Mouse (Mus musculus) c-Kit-positive CD71-positive TER-119-negative erythroid progenitor cells, embryonic 14.5 days (primary cell): Measurements from ENCODE around the gene Sult1a1.

ENCODE experiments used
- DNase-seq: peaks from one replicate; pipeline ENCODE4 v3.0.0-alpha.2; 2013; ENCODE audit warnings: low read depth

The Sult1a1 gene

GRCm38 (mm10) chr7:126676207-126676606 lies at the start of gene Sult1a1:
Sult1a1 (minus strand) TSS chr7:126676432.
- no peak for DNase-seq

GRCm38 (mm10) chr7:126725667-126726066 lies 49.4 kb upstream of the Sult1a1 start:
- no peak for DNase-seq

GRCm38 (mm10) chr7:126725077-126725476 lies 48.8 kb upstream of the Sult1a1 start:
- DNase-seq, result no peak

- no peak for DNase-seq
These were observed 45.4 kb upstream of the Sult1a1 start for GRCm38 (mm10) chr7:126721635-126722034.

GRCm38 (mm10) chr7:126718787-126719337 lies 42.6 kb upstream of the Sult1a1 start:
- no peak for DNase-seq

GRCm38 (mm10) chr7:126717566-126717965 lies 41.3 kb upstream of the Sult1a1 start:
- no peak for DNase-seq

- DNase-seq, result no peak
These were observed 39.4 kb upstream of the Sult1a1 start for GRCm38 (mm10) chr7:126715679-126716078.

- no peak for DNase-seq
These were observed 35.7 kb upstream of the Sult1a1 start for GRCm38 (mm10) chr7:126711910-126712309.

- DNase-seq, result no peak
These were observed 34.0 kb upstream of the Sult1a1 start for GRCm38 (mm10) chr7:126710266-126710665.

GRCm38 (mm10) chr7:126708175-126708952 lies 32.1 kb upstream of the Sult1a1 start:
- no peak for DNase-seq

GRCm38 (mm10) chr7:126707442-126708174 lies 31.4 kb upstream of the Sult1a1 start, which contains the start of gene Coro1a:
Coro1a (minus strand) TSS chr7:126707787.
- no peak for DNase-seq

- DNase-seq, result peak; percentile 57
These were observed 28.1 kb upstream of the Sult1a1 start for GRCm38 (mm10) chr7:126704121-126704980.

- no peak for DNase-seq
These were observed 27.5 kb upstream of the Sult1a1 start for GRCm38 (mm10) chr7:126703757-126704077.

GRCm38 (mm10) chr7:126702861-126703756 lies 26.9 kb upstream of the Sult1a1 start:
- DNase-seq, result no peak

- no peak for DNase-seq
These were observed 26.1 kb upstream of the Sult1a1 start for GRCm38 (mm10) chr7:126702358-126702757.

- no peak for DNase-seq
These were observed 25.5 kb upstream of the Sult1a1 start for GRCm38 (mm10) chr7:126701559-126702357.

GRCm38 (mm10) chr7:126701070-126701469 lies 24.8 kb upstream of the Sult1a1 start:
- peak; percentile 91 for DNase-seq

- DNase-seq, result no peak
These were observed 24.1 kb upstream of the Sult1a1 start for GRCm38 (mm10) chr7:126700063-126701015.

GRCm38 (mm10) chr7:126697838-126698237 lies 21.6 kb upstream of the Sult1a1 start:
- DNase-seq, result no peak
